Mouse (Mus musculus) WW6 (cell line): Measurements from ENCODE around the gene Gmpr.

Experiments used
- DNase-seq: peaks from one replicate; pipeline ENCODE4 v3.0.0-alpha.2; 2013; ENCODE audit warnings: low read depth, low spot score

Gene Gmpr

GRCm38 (mm10) chr13:45502791-45503190 lies 4.5 kb upstream of the Gmpr start:
- DNase-seq: no peak

GRCm38 (mm10) chr13:45505546-45505945 lies 1.7 kb upstream of the Gmpr start:
- no peak for DNase-seq

GRCm38 (mm10) chr13:45508495-45508894 lies 1.3 kb downstream of the Gmpr start:
- no peak for DNase-seq

- DNase-seq: no peak
These were observed 2.1 kb downstream of the Gmpr start for GRCm38 (mm10) chr13:45509366-45509765.

- no peak for DNase-seq
These were observed 4.6 kb downstream of the Gmpr start for GRCm38 (mm10) chr13:45511706-45512435.

GRCm38 (mm10) chr13:45512531-45512930 lies 5.3 kb downstream of the Gmpr start:
- no peak for DNase-seq

GRCm38 (mm10) chr13:45513009-45513984 lies 6.1 kb downstream of the Gmpr start:
- DNase-seq: no peak

GRCm38 (mm10) chr13:45514115-45514514 lies 6.9 kb downstream of the Gmpr start:
- no peak for DNase-seq

- no peak for DNase-seq
These were observed 7.7 kb downstream of the Gmpr start for GRCm38 (mm10) chr13:45514832-45515422.

- DNase-seq: no peak
These were observed 9.5 kb downstream of the Gmpr start for GRCm38 (mm10) chr13:45516501-45517393.

GRCm38 (mm10) chr13:45524305-45524704 lies 17.1 kb downstream of the Gmpr start:
- no peak for DNase-seq

GRCm38 (mm10) chr13:45524791-45525435 lies 17.7 kb downstream of the Gmpr start:
- no peak for DNase-seq

- DNase-seq: no peak
These were observed 19.0 kb downstream of the Gmpr start for GRCm38 (mm10) chr13:45526230-45526629.

GRCm38 (mm10) chr13:45527232-45527964 lies 20.2 kb downstream of the Gmpr start:
- no peak for DNase-seq

- DNase-seq: no peak
These were observed 21.5 kb downstream of the Gmpr start for GRCm38 (mm10) chr13:45528787-45529186.

GRCm38 (mm10) chr13:45530754-45531153 lies 23.5 kb downstream of the Gmpr start:
- no peak for DNase-seq

- DNase-seq: no peak
These were observed 28.6 kb downstream of the Gmpr start for GRCm38 (mm10) chr13:45535731-45536453.

GRCm38 (mm10) chr13:45537110-45537509 lies 29.9 kb downstream of the Gmpr start:
- DNase-seq: no peak

- no peak for DNase-seq
These were observed 30.8 kb downstream of the Gmpr start for GRCm38 (mm10) chr13:45538091-45538490.
